Mouse (Mus musculus) embryonic facial prominence, embryonic 11.5 days (tissue): ENCODE results near the gene Vmo1. TPM values are rescaled to one million over a fixed set of nuclear protein-coding genes. Genes with fewer than 3 reads are reported as not detected.

Experiments
- ATAC-seq: fragments of 200-750 bp; cut with Nextera tagmentation; replicated peaks from 2 replicates; pipeline ENCODE4 v1.8.0; 2017; ENCODE audit warnings: low read depth; ENCODE audit not compliant: insufficient number of reproducible peaks, low FRiP score, low TSS enrichment
- DNase-seq: peaks from one replicate; pipeline ENCODE4 v3.0.0-alpha.2; 2015; ENCODE audit warnings: low spot score
- H3K27ac ChIP-seq: fragments of 300-500 bp; sonication (generic); replicated peaks from 2 replicates; pipeline ENCODE4 v1.5.1; 2014; ENCODE audit warnings: mild to moderate bottlenecking, low read depth, low read length, control low read depth
- H3K27me3 ChIP-seq: fragments of 300-500 bp; sonication (generic); 2 replicates; pipeline ENCODE4 v1.6.1; 2014; ENCODE audit warnings: mild to moderate bottlenecking, low read length, moderate library complexity, mixed read lengths; ENCODE audit not compliant: control insufficient read depth, insufficient read depth
- H3K36me3 ChIP-seq: fragments of 300-500 bp; sonication (generic); replicated peaks from 2 replicates; pipeline ENCODE4 v1.6.1; 2014; ENCODE audit warnings: low read depth, mild to moderate bottlenecking, low read length, moderate library complexity, mixed read lengths; ENCODE audit not compliant: control insufficient read depth, insufficient read depth
- H3K4me1 ChIP-seq: fragments of 300-500 bp; sonication (generic); 2 replicates; pipeline ENCODE4 v1.6.1; 2014; ENCODE audit warnings: low read length, mixed read lengths; ENCODE audit not compliant: control insufficient read depth, insufficient read depth
- H3K4me2 ChIP-seq: fragments of 300-500 bp; sonication (generic); 2 replicates; pipeline ENCODE4 v1.6.1; 2014; ENCODE audit warnings: low read depth, mild to moderate bottlenecking, control low read depth, low read length, moderate library complexity
- H3K4me3 ChIP-seq: fragments of 300-500 bp; sonication (generic); 2 replicates; pipeline ENCODE4 v1.5.1; 2014; ENCODE audit warnings: low read depth, low read length, control low read depth
- H3K9ac ChIP-seq: fragments of 300-500 bp; sonication (generic); replicated peaks from 2 replicates; pipeline ENCODE4 v1.6.1; 2014; ENCODE audit warnings: mild to moderate bottlenecking, control low read depth, low read length
- H3K9me3 ChIP-seq: fragments of 300-500 bp; sonication (generic); replicated peaks from 2 replicates; pipeline ENCODE4 v1.6.1; 2016; ENCODE audit warnings: mild to moderate bottlenecking, low read length, inconsistent platforms, mixed read lengths; ENCODE audit not compliant: control insufficient read depth
- WGBS: fragments of 180-500 bp; shearing (Covaris S2); extraction: QIAGEN DNeasy Blood & Tissue Kit; methylation state at CpG from one replicate; pipeline ENCODE4 v1.1.7; 2014; 5-methylcytosine and 5-hydroxymethylcytosine counted together
- polyA plus RNA-seq: library from polyadenylated mRNA; unstranded; fragments of >200 nt; fragmentation: Nextera tagmentation; extraction: Ambion mirVana; gene quantifications from 2 replicates; pipeline ENCODE4 v1.2.1, GENCODE M21; 2014

Vmo1 gene
- polyA plus RNA-seq, 1 experiment from 2014 or later, result 0.45 TPM

DNA sequence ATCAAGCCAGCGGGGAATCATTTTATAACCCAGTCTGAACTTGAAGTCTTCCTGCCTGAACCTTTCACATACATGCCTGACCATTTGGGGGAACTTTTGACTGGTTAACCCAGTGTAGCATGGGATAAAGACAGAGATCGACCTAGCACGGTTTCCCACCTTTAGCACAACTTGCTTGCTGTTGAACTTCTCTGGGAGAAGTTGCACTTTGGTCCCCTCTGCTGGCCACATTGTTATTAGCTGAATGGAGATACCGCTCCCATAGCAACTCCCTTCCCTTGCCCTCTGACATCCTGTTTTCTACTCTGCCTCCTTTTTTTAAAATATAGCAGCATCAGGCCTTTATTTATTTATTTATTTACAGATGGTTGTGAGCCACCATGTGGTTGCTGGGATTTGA, 8.0 kb downstream of the Vmo1 start:
- H3K4me1 ChIP-seq, result 0 out of 2 replicates have a peak, but pooled peaks cover 2% of the 10 kb centered on the region
- H3K9me3 ChIP-seq, result no peaks in the 10 kb centered on the region
- DNase-seq (peak; percentile 72), ATAC-seq (no peak)
- WGBS, result 30% methylated on average over 4 of the region's 4 CpGs
- no peaks in the 10 kb centered on the region for H3K27me3 ChIP-seq
- no peak overlapping the region for H3K4me3 ChIP-seq
- H3K4me2 ChIP-seq, result no peak overlapping the region
- H3K36me3 ChIP-seq, result no peaks in the 10 kb centered on the region
- no peak overlapping the region for H3K9ac ChIP-seq
- no peak overlapping the region for H3K27ac ChIP-seq

DNA sequence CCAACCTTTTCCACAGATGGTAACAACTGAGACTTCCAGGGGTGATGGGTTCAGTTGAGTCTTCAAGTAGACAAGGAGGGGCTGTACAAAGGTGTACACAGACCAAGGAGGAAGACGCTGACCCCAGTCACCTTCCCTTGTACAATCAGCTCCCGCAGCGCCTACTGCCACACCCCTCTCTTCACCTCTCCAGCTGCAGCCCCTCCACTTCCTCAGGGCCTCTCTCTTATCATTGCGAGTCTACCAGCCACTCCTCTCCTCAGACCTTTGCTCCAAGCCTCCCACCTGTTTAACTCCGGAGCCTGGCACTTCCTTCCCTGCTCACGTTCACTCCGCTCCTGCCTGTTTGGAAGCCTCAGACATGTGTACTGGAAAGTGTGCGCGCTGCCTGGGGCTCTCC, 9.4 kb downstream of the Vmo1 start, which contains the start of gene Tm4sf5:
Gene Tm4sf5 (plus strand): TSS at position 275 of the 400 bp plus-strand sequence.
- H3K9ac ChIP-seq, result no peak within 1 kb of the TSS
- H3K4me1 ChIP-seq, result 0 out of 2 replicates have a peak, but pooled peaks cover 2% of the 10 kb centered on the region
- no peak for ATAC-seq
- DNase-seq, result no peak
- H3K27me3 ChIP-seq, result no peaks in the 10 kb centered on the region
- H3K4me3 ChIP-seq, result no peak within 1 kb of the TSS
- H3K27ac ChIP-seq, result no peak within 1 kb of the TSS
- no peaks in the 10 kb centered on the region for H3K9me3 ChIP-seq
- no peaks in the 10 kb centered on the region for H3K36me3 ChIP-seq
- 78% methylated on average over 9 of the region's 9 CpGs for WGBS
- H3K4me2 ChIP-seq, result no peak within 1 kb of the TSS

DNA sequence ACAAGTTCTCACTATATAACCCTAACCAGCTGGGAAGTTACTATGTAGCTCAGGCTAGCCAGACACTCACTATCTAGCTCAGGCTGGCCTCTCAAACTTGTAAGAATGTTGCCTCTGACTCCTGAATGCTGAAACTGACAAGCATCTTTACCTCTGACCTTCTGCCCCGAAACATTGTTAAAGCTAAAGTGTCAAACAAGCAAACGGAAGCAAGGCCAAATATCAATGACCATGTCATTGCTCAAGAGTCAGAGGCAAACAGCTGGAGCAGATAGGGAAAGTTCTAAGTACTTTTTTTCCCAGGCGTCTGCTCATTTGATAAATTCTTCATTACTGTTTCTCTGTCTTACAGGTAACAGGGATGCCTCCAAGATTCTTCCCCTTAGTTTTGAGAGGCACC, 12.4 kb downstream of the Vmo1 start:
- Histone ChIP-seq H3K36me3 (no peaks in the 10 kb centered on the region), H3K27ac (no peak overlapping the region), H3K9me3 (no peaks in the 10 kb centered on the region), H3K27me3 (no peaks in the 10 kb centered on the region), H3K4me2 (no peak overlapping the region), H3K4me3 (no peak overlapping the region), H3K9ac (no peak overlapping the region), H3K4me1 (no peaks in the 10 kb centered on the region)
- DNase-seq (no peak), ATAC-seq (no peak)
- 67% methylated on average over 3 of the region's 3 CpGs for WGBS

DNA sequence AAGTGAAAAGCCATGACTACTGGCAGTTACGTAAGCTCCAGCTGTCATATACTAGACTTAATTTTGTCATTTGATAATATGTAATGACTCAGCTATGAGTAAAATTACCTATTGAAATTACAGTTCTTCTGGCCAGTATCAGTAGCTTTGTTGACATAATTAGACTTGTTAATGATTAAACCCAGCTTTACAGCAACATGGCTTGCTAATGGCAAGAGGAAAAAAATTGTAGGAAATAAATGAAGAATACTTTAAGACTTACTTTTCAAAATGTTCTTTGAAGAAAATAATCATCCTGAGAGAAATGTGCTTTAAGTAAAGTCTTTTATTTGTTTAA, 14.0 kb downstream of the Vmo1 start:
- H3K27me3 ChIP-seq, result no peaks in the 10 kb centered on the region
- no peak overlapping the region for H3K4me3 ChIP-seq
- H3K27ac ChIP-seq, result no peak overlapping the region
- ATAC-seq (no peak), DNase-seq (no peak)
- no peaks in the 10 kb centered on the region for H3K4me1 ChIP-seq
- H3K9me3 ChIP-seq, result no peaks in the 10 kb centered on the region
- WGBS, result 94% methylated on average over 1 of the region's 1 CpGs
- H3K36me3 ChIP-seq, result no peaks in the 10 kb centered on the region
- H3K9ac ChIP-seq, result no peak overlapping the region
- no peak overlapping the region for H3K4me2 ChIP-seq

DNA sequence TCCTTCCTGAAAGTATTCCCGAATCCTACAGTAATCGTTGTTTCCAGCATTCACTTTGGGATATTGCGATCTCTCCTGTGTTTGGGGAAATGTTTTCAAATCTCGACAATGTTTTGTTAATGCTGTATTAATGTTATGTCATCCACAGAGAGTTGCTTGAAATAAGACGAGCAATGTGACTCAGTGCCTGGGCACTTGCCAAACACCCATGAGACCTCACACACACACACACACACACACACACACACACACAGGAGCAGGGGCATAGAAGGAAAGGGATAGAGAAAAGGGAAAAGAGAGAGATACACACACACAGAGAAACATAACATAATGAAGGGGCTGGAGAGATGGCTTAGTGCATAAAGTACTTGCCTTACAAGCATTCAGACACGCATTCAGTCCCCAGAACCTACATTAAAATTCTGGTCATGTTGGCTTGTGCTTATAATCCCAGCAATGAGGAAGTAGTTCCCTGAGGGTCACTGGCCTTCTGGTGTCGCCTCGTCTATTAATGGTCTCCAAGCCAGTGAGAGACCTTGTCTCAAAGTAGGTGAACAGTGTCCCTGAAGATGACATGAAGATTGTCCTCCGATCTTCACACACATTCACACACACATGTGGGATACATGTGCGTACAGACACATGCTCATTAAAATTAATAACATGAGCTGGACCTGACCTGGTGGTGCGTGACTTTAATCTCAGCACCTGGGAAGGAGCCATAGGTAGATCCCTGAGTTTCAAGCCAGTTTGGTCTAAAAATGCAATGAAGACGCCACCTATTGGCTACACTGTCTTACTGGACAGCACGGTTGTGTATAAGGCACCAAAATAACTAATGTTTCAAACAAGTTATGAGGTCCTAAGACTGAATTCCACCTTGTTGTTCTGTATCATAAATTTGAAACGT, 14.6 kb downstream of the Vmo1 start:
- DNase-seq (no peak), ATAC-seq (no peak)
- H3K4me3 ChIP-seq, result no peak overlapping the region
- H3K4me1 ChIP-seq, result no peaks in the 10 kb centered on the region
- H3K9me3 ChIP-seq, result no peaks in the 10 kb centered on the region
- no peaks in the 10 kb centered on the region for H3K36me3 ChIP-seq
- WGBS, result 74% methylated on average over 14 of the region's 14 CpGs
- H3K4me2 ChIP-seq, result no peak overlapping the region
- H3K27ac ChIP-seq, result no peak overlapping the region
- H3K27me3 ChIP-seq, result no peaks in the 10 kb centered on the region
- H3K9ac ChIP-seq, result no peak overlapping the region

DNA sequence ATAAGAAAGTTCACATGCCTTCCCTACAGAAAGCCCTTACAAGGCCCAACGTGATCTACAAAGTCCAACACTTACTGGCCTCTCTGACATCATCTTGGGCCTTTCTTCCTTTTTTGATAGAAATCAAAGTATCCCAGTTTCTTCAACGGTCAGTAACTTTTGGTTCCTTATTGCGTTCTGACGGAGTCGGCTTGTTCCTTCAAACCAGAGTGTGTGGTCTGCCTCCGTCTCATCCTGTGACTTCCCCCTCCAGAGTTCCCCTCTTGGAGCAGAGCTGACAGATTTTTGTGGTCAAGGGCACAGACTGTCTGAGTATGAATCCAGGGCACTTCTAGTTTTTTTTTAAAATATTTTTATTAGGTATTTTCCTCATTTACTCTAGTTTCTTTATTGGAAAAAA, 24.7 kb downstream of the Vmo1 start:
- H3K4me3 ChIP-seq, result no peak overlapping the region
- DNase-seq (no peak), ATAC-seq (no peak)
- no peak overlapping the region for H3K4me2 ChIP-seq
- 88% methylated on average over 6 of the region's 6 CpGs for WGBS
- no peaks in the 10 kb centered on the region for H3K36me3 ChIP-seq
- no peaks in the 10 kb centered on the region for H3K4me1 ChIP-seq
- no peaks in the 10 kb centered on the region for H3K9me3 ChIP-seq
- no peaks in the 10 kb centered on the region for H3K27me3 ChIP-seq
- H3K9ac ChIP-seq, result no peak overlapping the region
- no peak overlapping the region for H3K27ac ChIP-seq

DNA sequence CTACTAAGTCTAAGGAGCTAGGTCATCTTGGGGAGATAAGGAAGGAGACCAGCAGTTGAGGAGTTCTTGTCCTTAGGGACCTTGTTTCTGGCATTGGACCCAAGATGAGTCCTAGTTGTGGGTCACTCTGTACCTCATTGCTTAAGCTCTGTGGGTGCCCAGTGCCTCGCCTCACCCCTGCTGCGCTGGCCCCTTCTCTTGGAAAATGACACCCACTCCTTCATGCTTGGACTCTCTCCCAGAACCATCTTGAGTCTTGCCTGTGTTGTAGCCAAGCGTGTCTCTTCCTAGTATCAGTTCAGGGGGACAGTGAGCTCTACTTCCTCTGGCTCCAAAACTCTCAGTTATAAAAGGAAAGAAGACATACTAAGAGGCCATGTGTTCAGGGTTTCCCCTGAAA, 25.3 kb downstream of the Vmo1 start:
- Histone ChIP-seq H3K27ac (no peak overlapping the region), H3K9ac (no peak overlapping the region), H3K36me3 (no peaks in the 10 kb centered on the region), H3K4me1 (no peaks in the 10 kb centered on the region), H3K27me3 (no peaks in the 10 kb centered on the region), H3K4me2 (no peak overlapping the region), H3K9me3 (no peaks in the 10 kb centered on the region), H3K4me3 (no peak overlapping the region)
- 92% methylated on average over 3 of the region's 3 CpGs for WGBS
- DNase-seq (no peak), ATAC-seq (no peak)

DNA sequence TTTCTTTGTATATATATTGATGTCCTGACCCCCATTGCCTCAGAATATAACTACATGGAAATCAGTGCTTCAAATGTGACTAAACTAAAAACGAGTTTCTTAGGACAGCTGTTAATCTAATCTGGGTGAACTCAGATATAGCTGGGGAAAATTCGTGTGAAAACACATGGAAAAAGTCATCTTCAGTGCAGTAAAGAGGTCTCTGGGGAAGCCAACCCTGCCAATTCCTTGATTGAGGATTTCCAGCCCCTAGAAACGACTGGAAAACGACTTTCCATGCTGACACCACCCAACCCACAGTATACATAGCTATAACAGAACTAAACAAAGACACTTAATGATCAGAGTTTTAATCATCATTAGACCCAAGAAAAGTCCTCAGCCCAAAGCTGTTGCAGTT, 26.6 kb downstream of the Vmo1 start:
- H3K9me3 ChIP-seq, result no peaks in the 10 kb centered on the region
- H3K36me3 ChIP-seq, result no peaks in the 10 kb centered on the region
- no peaks in the 10 kb centered on the region for H3K4me1 ChIP-seq
- no peak for DNase-seq
- H3K27ac ChIP-seq, result no peak overlapping the region
- no peak overlapping the region for H3K9ac ChIP-seq
- no peak for ATAC-seq
- H3K4me2 ChIP-seq, result no peak overlapping the region
- 43% methylated on average over 4 of the region's 4 CpGs for WGBS
- no peaks in the 10 kb centered on the region for H3K27me3 ChIP-seq
- H3K4me3 ChIP-seq, result no peak overlapping the region
